Mouse (Mus musculus): ENCODE results near the gene Bhlhe41.

DNA sequence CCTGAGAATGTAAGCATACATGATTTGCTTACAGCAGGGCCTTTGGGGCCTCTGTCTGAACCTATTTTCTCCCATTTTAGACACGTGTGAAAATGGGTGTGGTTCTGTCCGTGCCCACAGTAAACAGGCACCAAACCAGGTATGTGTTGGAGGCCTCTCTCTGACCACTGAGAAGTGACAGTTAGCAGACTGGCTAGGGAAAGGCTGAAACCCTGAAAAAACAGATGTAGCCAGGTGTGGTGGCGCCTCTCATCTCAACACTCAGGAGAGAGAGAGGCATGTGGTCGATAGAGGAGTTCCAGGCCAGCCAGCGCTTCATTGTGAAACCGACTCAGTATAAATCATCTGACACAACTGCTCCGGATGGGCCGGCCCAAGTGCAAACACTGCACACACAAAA, 6.9 kb downstream of the Bhlhe41 start:
- no peak for TF ChIP-seq CTCF (IDR thresholded peaks at IDR 0.05; ENCODE audit: control insufficient read depth, insufficient read depth, insufficient read length)
- TF ChIP-seq CEBPB (IDR thresholded peaks at IDR 0.05; ENCODE audit: low read depth) = no peak
- no peak for TF ChIP-seq MYOG (IDR thresholded peaks at IDR 0.05; ENCODE audit: control insufficient read depth, extremely low read depth, insufficient read length)
- TF ChIP-seq MYOD1 (IDR thresholded peaks at IDR 0.05; ENCODE audit: control insufficient read depth, insufficient read length, low read depth) = no peak
- TF ChIP-seq USF1 (IDR thresholded peaks at IDR 0.05; ENCODE audit: low read depth) = no peak
- no peak for TF ChIP-seq MAX (IDR thresholded peaks at IDR 0.05)
- no peak for TF ChIP-seq FOSL1 (IDR thresholded peaks at IDR 0.05; ENCODE audit: insufficient read depth, low read length, poor library complexity, severe bottlenecking)
